Mouse (Mus musculus): ENCODE measurements around the gene Sfmbt2. TPM values are rescaled to one million over a fixed set of nuclear protein-coding genes. Genes with fewer than 3 reads are reported as not detected.

Gene Sfmbt2
- 40.8 and 43.7 TPM in 2 replicates for total RNA-seq (2012; rRNA removed)

GRCm38 (mm10) chr2:10370176-10370575, at the start of gene Sfmbt2:
TSS of gene Sfmbt2 (plus strand) at chr2:10370510.
- peak; percentile 33 for DNase-seq (ENCODE audit: low read depth, low spot score)
- in situ Hi-C loops (cut with MboI; ENCODE audit: low sequenced_read_pairs in 2 of 2, unreplicated experiment in 2 of 2): loop anchor here (5.0 kb wide), 1 partner anchor 488 kb away; the partner anchor contains the start of gene 4930412O13Rik (in 2 of the 2)
- H3K27ac ChIP-seq (ENCODE audit: insufficient read depth, low read depth, low read length, poor library complexity, severe bottlenecking): no peak within 1 kb of the TSS; the same call in 1 of the 2 replicates

GRCm38 (mm10) chr2:10321093-10321492, 49.2 kb upstream of the Sfmbt2 start:
- H3K4me3 ChIP-seq (ENCODE audit: insufficient read depth in 1 of 2, low read depth in 1 of 2, low read length in 2 of 2, poor library complexity in 1 of 2, severe bottlenecking in 1 of 2): no peak overlapping the region
- TF ChIP-seq ZC3H11A (IDR thresholded peaks at IDR 0.05; ENCODE audit: borderline replicate concordance, low read depth, low read length) (no peak), CHD2 (IDR thresholded peaks at IDR 0.05; ENCODE audit: low read depth, low read length) (no peak), MAFK (IDR thresholded peaks at IDR 0.05; ENCODE audit: insufficient read depth, low read depth, low read length) (no peak), ZNF384 (IDR thresholded peaks at IDR 0.05; ENCODE audit: low read depth, low read length) (no peak), HCFC1 (IDR thresholded peaks at IDR 0.05; ENCODE audit: borderline replicate concordance, insufficient read depth, low read length) (no peak)
- H3K9ac ChIP-seq (ENCODE audit: insufficient read depth, low read depth, low read length, poor library complexity, severe bottlenecking): no peak overlapping the region
- no peak overlapping the region for H3K27ac ChIP-seq (ENCODE audit: insufficient read depth, low read depth, low read length, poor library complexity, severe bottlenecking)
- no peak for DNase-seq (ENCODE audit: low read depth, low spot score)
- H3K4me1 ChIP-seq (ENCODE audit: control insufficient read depth in 2 of 2, insufficient read depth in 2 of 2, low read length in 2 of 2, poor library complexity in 1 of 2): peaks cover 0 to 10% of the 10 kb centered on the region in 2 experiments; a peak in 2 of 4 replicates
- peaks cover 2% of the 10 kb centered on the region; the same call in 1 of the 2 replicates for H3K36me3 ChIP-seq (ENCODE audit: control insufficient read depth, insufficient read depth, low read length, poor library complexity, severe bottlenecking)
- H3K9me3 ChIP-seq (ENCODE audit: control insufficient read depth, insufficient read depth, low read depth, low read length): no peaks in the 10 kb centered on the region
- in situ Hi-C loops (cut with MboI; ENCODE audit: low sequenced_read_pairs in 2 of 2, unreplicated experiment in 2 of 2): no loop called here

More at GRCm38 (mm10) chr2:10370176-10370575, at the start of gene Sfmbt2:
- H3K9me3 ChIP-seq (ENCODE audit: control insufficient read depth, insufficient read depth, low read depth, low read length): no peaks in the 10 kb centered on the region
- TF ChIP-seq ZC3H11A (IDR thresholded peaks at IDR 0.05; ENCODE audit: borderline replicate concordance, low read depth, low read length): no peak
- TF ChIP-seq CHD2 (IDR thresholded peaks at IDR 0.05; ENCODE audit: low read depth, low read length): no peak
- TF ChIP-seq MAFK (IDR thresholded peaks at IDR 0.05; ENCODE audit: insufficient read depth, low read depth, low read length): no peak
- no peak for TF ChIP-seq HCFC1 (IDR thresholded peaks at IDR 0.05; ENCODE audit: borderline replicate concordance, insufficient read depth, low read length)
- no peak for TF ChIP-seq ZNF384 (IDR thresholded peaks at IDR 0.05; ENCODE audit: low read depth, low read length)
- peak within 1 kb of the TSS; percentile 68; the same call in 1 of the 2 replicates for H3K9ac ChIP-seq (ENCODE audit: insufficient read depth, low read depth, low read length, poor library complexity, severe bottlenecking)
- H3K36me3 ChIP-seq (ENCODE audit: control insufficient read depth, insufficient read depth, low read length, poor library complexity, severe bottlenecking): no peaks in the 10 kb centered on the region
- H3K4me1 ChIP-seq (ENCODE audit: control insufficient read depth in 2 of 2, insufficient read depth in 2 of 2, low read length in 2 of 2, poor library complexity in 1 of 2): peaks cover 0 to 2% of the 10 kb centered on the region in 2 experiments; a peak in 1 of 4 replicates
- peak within 1 kb of the TSS; percentile 28 to 58 for H3K4me3 ChIP-seq (ENCODE audit: insufficient read depth in 1 of 2, low read depth in 1 of 2, low read length in 2 of 2, poor library complexity in 1 of 2, severe bottlenecking in 1 of 2)

GRCm38 (mm10) chr2:10323173-10323572, 47.1 kb upstream of the Sfmbt2 start:
- Histone ChIP-seq H3K36me3 (ENCODE audit: control insufficient read depth, insufficient read depth, low read length, poor library complexity, severe bottlenecking) (peaks cover 2% of the 10 kb centered on the region; the same call in 1 of the 2 replicates), H3K4me3 (ENCODE audit: insufficient read depth in 1 of 2, low read depth in 1 of 2, low read length in 2 of 2, poor library complexity in 1 of 2, severe bottlenecking in 1 of 2) (no peak overlapping the region), H3K4me1 (ENCODE audit: control insufficient read depth in 2 of 2, insufficient read depth in 2 of 2, low read length in 2 of 2, poor library complexity in 1 of 2) (peaks cover 0 to 4% of the 10 kb centered on the region in 2 experiments; a peak in 2 of 4 replicates), H3K27ac (ENCODE audit: insufficient read depth, low read depth, low read length, poor library complexity, severe bottlenecking) (no peak overlapping the region), H3K9ac (ENCODE audit: insufficient read depth, low read depth, low read length, poor library complexity, severe bottlenecking) (no peak overlapping the region), H3K9me3 (ENCODE audit: control insufficient read depth, insufficient read depth, low read depth, low read length) (no peaks in the 10 kb centered on the region)
- in situ Hi-C loops (cut with MboI; ENCODE audit: low sequenced_read_pairs in 2 of 2, unreplicated experiment in 2 of 2): no loop called here
- DNase-seq (ENCODE audit: low read depth, low spot score): no peak
- TF ChIP-seq ZC3H11A (IDR thresholded peaks at IDR 0.05; ENCODE audit: borderline replicate concordance, low read depth, low read length): no peak
- TF ChIP-seq CHD2 (IDR thresholded peaks at IDR 0.05; ENCODE audit: low read depth, low read length): no peak
- no peak for TF ChIP-seq ZNF384 (IDR thresholded peaks at IDR 0.05; ENCODE audit: low read depth, low read length)

GRCm38 (mm10) chr2:10324980-10325379, 45.3 kb upstream of the Sfmbt2 start:
- Histone ChIP-seq H3K4me1 (ENCODE audit: control insufficient read depth in 2 of 2, insufficient read depth in 2 of 2, low read length in 2 of 2, poor library complexity in 1 of 2) (no peaks in the 10 kb centered on the region), H3K9me3 (ENCODE audit: control insufficient read depth, insufficient read depth, low read depth, low read length) (no peaks in the 10 kb centered on the region), H3K4me3 (ENCODE audit: insufficient read depth in 1 of 2, low read depth in 1 of 2, low read length in 2 of 2, poor library complexity in 1 of 2, severe bottlenecking in 1 of 2) (no peak overlapping the region), H3K9ac (ENCODE audit: insufficient read depth, low read depth, low read length, poor library complexity, severe bottlenecking) (no peak overlapping the region), H3K27ac (ENCODE audit: insufficient read depth, low read depth, low read length, poor library complexity, severe bottlenecking) (no peak overlapping the region), H3K36me3 (ENCODE audit: control insufficient read depth, insufficient read depth, low read length, poor library complexity, severe bottlenecking) (peaks cover 5% of the 10 kb centered on the region; the same call in 1 of the 2 replicates)
- in situ Hi-C loops (cut with MboI; ENCODE audit: low sequenced_read_pairs in 2 of 2, unreplicated experiment in 2 of 2): no loop called here
- no peak for DNase-seq (ENCODE audit: low read depth, low spot score)
- no peak for TF ChIP-seq ZC3H11A (IDR thresholded peaks at IDR 0.05; ENCODE audit: borderline replicate concordance, low read depth, low read length)
- TF ChIP-seq ZNF384 (IDR thresholded peaks at IDR 0.05; ENCODE audit: low read depth, low read length): no peak
- no peak for TF ChIP-seq HCFC1 (IDR thresholded peaks at IDR 0.05; ENCODE audit: borderline replicate concordance, insufficient read depth, low read length)
- TF ChIP-seq MAFK (IDR thresholded peaks at IDR 0.05; ENCODE audit: insufficient read depth, low read depth, low read length): no peak
- TF ChIP-seq CHD2 (IDR thresholded peaks at IDR 0.05; ENCODE audit: low read depth, low read length): no peak

Measured in ES-E14 (cell line).